Mouse (Mus musculus) heart, postnatal 14 days (tissue): ENCODE measurements at regions not wholly inside any gene's neighbourhood (a gene's known extent, or its start where the extent isn't known, plus 50 kb on each side); places are given as distances from the start of the nearest gene placed in this dataset.

Source experiments
- DNase-seq, 2 experiments: peaks; one replicate each; pipeline ENCODE4 v3.0.0; 2021 to 2022
- intact Hi-C: fragments of 180-260 bp; cut with DNase I; formaldehyde crosslinking; loops from one replicate; pipeline ENCODE4 v1.15.1; 2025

DNA sequence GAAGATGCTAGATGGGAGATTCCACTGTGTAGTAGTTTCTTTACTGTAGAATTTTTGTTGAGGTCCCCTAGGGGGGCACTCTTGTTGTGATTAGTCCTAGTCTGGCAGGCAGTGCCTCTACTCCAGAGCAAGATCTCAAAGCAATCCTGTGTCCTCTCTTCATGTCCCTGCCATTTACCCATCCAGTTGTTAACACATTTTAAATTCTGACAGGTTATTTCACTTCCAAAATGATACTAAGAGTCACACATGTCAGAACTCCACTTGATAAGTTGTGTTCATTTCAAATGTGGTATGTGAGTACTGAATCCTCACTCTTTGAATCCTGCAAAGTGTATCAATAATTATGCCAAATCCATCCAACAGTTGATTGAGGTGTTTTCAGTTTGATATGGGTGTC lies 530.6 kb downstream of the Prkd1 start:
- intact Hi-C loops, result no loop called here
- DNase-seq, result no peak

DNA sequence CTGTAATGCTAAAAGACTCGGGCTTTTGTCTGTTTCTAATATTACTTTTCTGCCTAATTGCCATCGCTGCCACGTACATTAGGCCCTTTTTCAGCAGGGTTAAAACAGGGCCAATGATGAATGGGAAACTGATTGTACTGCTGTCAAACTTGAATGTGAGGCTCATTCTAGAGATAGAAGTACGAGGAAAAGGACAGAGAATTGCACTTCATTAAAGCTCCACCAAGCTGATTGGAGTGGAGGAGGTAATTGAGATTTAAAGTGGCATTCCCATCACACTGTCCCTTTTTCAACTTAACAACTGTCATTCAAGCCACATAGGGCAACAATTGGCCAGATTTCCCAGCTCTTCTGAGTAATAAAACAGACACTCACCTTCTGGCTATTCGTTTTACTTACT lies 526.8 kb downstream of the Prkd1 start:
- no peak for DNase-seq
- intact Hi-C loops, result no loop called here

DNA sequence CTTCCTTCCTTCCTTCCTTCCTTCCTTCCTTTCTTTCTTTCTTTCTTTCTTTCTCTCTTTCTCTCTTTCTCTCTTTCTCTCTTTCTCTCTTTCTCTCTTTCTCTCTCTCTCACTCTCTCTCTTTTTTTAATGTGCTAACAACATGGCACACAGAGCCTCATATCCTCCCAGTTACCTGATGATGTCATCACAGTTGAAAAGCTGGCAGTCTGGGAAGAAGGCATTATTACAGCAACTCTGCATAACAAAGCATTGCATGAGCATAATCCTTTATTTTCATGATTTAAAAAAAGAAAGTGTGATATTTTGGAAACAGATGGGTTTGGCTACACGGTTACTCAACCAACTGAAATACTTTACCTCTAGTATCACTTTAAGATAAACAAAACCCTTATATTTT lies 525.9 kb downstream of the Prkd1 start:
- intact Hi-C loops, result no loop called here
- DNase-seq, result no peak

DNA sequence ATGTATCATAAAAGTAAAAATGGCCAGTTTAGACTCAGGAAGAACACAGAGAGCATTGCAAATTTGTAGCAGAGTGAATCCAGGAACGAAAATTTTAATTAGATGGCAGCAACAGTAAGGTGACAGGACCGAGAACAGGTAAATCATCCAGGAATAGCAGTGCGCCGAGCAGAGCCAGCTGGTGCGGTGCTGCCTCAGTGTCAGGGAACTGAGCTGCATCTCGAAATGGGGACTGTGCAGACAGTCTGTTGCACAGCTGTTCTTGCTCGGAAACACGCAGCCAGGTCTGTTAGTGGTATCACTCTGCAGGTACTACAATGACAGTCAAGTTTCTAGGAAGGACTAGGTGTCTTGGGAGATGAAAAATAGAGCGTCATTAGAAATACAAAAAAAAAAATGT lies 490.8 kb downstream of the Prkd1 start:
- no peak for DNase-seq
- intact Hi-C loops, result no loop called here

DNA sequence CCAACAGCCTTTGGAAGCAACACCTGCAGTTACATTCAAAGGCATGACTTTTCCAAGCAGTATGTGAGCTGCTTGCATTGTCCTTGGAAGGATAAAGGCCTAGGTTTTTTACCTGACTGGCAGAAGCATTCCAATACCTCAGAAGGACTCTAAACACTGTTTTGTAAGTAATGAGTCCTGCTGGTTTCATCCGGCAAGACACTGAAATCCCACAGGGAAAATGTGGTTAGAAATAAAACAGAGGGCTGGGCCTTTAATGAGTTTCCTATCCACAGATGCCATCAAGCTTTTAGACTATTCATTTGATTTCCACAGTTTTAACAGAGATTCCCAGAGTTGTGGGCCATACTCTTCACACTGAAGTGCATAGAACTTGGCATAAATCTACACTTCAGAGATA lies 461.6 kb downstream of the Prkd1 start:
- intact Hi-C loops, result no loop called here
- DNase-seq, result no peak

DNA sequence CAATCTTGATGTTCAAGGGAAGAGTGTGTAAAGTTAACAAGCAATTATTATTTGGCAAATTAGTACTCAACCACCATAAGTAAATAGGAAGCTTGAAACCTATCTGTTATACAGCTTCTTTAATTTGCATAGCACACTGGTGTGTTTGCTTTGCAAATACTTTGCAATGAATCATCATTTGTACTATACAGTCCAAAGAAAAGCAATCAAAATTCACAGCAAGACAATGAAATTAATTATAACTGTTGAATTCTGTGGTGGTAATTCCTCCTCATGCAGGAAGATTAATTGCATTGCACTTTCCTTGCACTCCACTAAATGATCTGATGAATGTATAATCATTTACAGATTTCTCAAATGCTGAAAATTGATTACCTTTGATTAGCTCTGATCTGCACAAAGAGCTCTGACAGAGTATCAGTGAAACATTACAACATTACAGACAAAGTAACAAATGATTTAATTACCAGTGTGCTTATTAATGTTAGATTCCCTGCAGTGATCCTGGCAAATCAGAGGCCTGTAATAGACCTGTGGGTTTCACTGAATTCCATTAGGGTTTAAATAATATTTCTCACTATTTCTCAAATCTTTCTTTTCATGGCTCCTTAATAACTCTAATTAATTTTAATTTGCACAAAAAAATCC lies 457.9 kb downstream of the Prkd1 start:
- intact Hi-C loops, result no loop called here

DNA sequence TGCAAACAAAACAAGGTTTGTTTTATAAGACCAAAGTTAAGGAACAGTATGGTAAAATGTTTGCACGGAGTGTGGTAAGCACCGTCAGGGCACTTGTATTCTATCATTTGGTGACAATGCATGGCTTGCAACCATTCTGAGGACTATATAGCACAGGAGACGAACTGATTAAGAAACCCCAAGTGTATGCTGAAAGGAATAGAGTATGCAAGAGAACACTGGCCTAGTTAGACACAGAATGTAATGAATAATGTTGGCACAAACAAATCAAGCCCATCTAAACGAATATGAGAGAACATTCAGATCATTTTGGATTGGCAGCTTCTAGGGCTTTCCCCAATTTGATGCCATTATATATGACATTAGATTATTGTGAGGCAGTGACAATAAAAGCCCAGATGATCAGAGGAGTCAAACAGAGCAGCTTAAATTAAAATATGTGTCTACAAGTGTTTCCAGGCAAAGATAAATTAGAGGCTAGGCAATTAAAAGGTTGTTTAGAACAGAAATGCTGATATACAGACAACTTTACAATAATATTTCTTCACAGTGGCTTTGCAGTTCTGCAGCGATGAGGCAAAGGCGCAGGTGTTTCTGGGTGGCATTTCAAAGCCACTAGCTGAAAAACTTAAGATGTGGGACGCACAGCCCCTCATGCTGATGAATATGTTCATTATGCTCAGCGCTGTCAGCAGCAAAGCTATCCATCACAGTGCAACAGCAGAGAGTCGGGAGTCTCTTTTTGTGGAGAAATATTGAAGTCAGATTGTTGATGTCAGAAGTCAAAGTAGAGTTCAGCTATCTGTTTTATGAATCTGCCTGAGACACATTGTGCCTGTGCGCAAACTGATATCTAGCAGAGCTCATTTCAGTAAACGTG lies 456.9 kb downstream of the Prkd1 start:
- intact Hi-C loops, result no loop called here

More for the DNA sequence above, 457.9 kb downstream of the Prkd1 start:
- no peak for DNase-seq

DNA sequence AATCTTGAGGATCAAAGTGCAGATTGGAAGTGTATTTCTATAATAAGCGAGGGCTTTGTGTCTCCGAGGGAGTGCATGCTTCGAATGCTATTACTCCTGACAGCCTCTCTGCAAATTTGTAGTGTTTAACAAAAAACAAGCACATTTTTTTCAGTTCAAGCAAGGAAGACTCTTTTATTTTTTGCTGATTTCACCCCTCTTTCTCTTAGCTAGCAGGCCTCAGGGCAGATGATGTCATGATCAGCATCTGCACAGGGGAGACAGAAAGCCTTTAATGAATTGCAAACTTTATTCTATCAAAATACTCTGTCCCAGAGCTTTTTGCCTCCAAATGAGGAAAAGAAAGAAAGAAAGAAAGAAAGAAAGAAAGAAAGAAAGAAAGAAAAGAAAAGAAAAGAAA lies 455.4 kb downstream of the Prkd1 start:
- intact Hi-C loops, result no loop called here

More for the DNA sequence above, 456.9 kb downstream of the Prkd1 start:
- DNase-seq, result no peak

DNA sequence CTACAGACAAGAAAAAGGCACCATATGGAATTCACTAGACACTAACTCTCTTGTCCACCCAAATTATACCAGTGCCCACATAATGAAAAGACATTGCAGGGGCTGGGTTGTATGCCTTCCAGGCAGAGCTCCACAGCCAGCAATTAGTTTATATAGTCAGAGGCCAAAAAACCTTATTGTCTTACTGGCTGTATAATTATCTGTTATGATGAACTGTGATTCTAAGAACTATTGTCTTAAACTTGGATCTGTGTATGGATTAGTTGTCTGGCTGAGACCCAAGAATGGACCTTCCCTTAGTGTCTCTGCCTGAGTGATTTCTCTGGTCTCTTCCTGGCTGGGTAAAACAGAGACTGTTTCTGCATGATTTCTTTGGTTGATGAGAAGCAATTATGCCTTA lies 454.2 kb downstream of the Prkd1 start:
- no peak for DNase-seq
- intact Hi-C loops, result no loop called here

More for the DNA sequence above, 455.4 kb downstream of the Prkd1 start:
- no peak for DNase-seq

DNA sequence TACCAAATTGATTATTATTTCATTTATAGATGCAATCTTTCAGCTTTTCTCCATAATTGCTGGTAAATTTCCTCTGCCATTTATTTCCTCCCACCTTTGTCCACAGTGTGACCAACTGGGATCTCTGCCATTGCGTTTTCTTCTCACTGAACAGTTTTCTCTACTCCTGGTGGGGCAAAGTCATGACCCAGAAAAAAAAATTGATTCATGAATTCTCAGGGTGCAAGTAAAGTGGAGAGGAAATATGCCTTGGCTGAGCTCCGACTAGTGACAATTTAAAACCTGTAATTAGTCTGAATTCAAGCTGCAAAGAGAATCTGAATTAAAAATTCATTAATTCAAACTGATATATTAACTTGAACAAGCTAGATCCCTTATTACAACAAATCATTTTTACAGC lies 452.6 kb downstream of the Prkd1 start:
- DNase-seq, result no peak
- intact Hi-C loops, result no loop called here

DNA sequence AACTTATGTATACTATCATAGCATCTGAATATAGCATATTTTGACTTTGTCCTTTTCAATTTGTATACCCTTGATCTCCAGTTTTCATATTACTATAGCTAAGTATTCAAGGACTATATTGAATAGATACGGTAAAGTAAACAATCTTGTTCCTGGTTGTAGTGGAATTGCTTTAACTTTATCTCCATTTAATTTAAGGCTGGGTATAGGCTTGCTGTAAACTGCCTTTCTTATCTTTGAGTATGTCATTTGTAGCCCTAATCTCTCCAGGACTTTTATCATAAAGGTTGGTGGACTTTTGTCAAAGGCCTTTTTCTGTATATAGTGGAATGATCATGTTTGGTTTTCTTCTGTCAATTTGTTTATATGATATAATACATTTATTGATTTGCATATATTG lies 407.8 kb downstream of the Prkd1 start:
- intact Hi-C loops, result no loop called here
- DNase-seq, result no peak

DNA sequence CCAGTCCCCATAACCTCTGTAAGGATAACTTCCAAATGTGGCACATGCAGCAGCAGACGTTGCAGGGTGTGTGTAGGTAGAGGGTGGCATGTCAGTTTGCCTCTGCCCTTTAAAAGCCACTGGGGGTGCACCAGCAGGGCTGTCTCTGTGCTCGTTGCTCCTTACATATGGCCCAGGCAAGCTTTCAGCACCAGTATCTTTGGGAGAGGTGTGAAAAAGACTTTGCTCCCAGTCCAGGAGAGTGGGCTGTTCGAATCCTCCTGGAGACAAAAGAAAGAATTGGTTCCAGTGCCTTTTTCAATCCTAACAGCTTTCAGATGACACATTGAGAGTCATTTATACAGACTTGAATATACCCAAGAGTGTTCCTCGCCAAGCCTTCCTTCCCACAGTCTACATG lies 390.0 kb downstream of the Prkd1 start:
- intact Hi-C loops, result no loop called here
- DNase-seq, result no peak

DNA sequence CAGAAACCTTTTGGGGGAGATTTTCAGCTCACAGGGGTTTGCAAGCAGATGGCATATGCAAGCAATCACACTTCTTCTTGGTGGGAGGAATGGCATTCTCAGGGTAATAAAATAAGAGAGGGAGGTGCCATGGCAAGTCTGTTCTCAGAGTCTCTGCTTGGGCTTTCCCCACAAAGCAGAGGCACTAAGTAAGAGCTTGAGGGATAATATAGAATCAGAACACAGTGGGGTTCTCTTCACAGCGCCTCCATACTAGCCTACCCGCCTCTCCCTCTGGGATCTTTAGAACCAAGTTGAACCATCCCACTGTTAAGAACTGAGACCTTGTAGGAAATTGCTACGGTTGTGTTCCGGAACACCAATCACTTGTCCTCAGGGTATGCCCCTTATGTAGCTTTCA lies 387.8 kb downstream of the Prkd1 start:
- no peak for DNase-seq
- intact Hi-C loops, result no loop called here

DNA sequence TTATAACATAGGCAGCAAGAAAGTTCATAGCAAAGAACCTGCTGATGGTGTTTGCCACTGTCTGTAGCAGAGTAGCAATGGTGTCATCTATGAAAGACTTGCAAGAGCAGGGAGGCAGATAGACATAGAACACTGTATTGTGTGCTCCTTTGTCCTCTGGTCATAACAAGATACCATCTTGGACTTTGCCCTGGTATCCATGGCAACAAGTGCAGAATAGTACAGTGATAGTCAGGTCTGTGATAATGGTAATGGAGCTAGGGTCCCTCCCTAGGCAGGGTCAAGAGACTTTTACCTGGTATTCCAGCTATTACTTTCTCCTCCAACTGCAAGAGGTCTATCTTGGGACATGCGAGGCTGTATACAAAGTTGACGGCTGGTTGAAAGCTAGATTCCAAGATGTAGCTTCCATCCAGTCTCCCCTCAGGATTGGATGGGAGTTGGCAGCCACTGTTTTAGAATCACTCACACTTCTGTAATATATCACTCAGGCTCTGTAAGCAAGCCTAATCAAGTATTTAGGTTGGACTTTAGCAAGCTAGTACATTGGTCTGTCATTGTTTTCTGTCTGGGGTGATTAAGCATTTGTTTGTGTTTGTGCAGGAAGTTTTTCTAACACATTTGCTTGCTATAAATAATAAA lies 375.5 kb downstream of the Prkd1 start:
- intact Hi-C loops, result no loop called here
- DNase-seq, result no peak

DNA sequence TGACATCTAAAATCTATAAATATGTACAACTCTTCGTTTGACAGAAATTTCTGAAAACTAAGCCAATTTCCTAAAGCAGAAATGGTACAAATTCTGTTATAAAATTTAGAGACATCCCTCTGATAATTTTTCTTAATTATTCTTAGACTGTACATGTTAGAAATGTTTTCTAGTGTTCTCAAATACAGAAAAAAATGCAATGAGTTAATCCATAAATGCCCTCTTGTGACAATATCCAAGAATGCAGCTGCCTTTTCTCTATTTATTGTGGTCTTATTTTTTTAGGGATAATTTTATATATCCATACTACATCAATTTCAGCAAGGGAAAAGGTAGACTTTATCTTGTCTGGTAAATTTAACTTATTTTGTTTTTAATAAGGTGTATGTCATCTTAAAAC lies 367.3 kb downstream of the Prkd1 start:
- intact Hi-C loops, result no loop called here
- no peak for DNase-seq
